Mouse (Mus musculus): Measurements from ENCODE around the gene Gpsm2.

- TF ChIP-seq EP300 (IDR thresholded peaks at IDR 0.05) (no peak), CTCF (IDR thresholded peaks at IDR 0.05) (no peak)
Measured at GRCm38 (mm10) chr3:108751691-108752090, 29.6 kb upstream of the Gpsm2 start.

All from lung, postnatal 0 days (tissue).